Mouse (Mus musculus) intestine, postnatal 0 days (tissue): ENCODE results near the gene Fam241a. TPM values are rescaled to one million over a fixed set of nuclear protein-coding genes. Genes with fewer than 3 reads are reported as not detected.

ENCODE experiments used
- ATAC-seq: fragments of 200-750 bp; cut with Nextera tagmentation; 2 replicates; pipeline ENCODE4 v1.8.0; 2017; ENCODE audit warnings: mild to moderate bottlenecking, moderate TSS enrichment, moderate library complexity
- H3K27ac ChIP-seq: fragments of 300-500 bp; sonication (generic); 2 replicates; pipeline ENCODE4 v1.5.1; 2014; ENCODE audit warnings: mild to moderate bottlenecking, low read depth, low read length, moderate library complexity
- H3K27me3 ChIP-seq: fragments of 300-500 bp; sonication (generic); replicated peaks from 2 replicates; pipeline ENCODE4 v1.6.1; 2014; ENCODE audit warnings: low read length, mixed read lengths; ENCODE audit not compliant: control insufficient read depth, insufficient read depth
- H3K36me3 ChIP-seq: fragments of 300-500 bp; sonication (generic); 2 replicates; pipeline ENCODE4 v1.6.1; 2014; ENCODE audit warnings: mild to moderate bottlenecking, moderate library complexity; ENCODE audit not compliant: control insufficient read depth, insufficient read depth
- H3K4me1 ChIP-seq: fragments of 300-500 bp; sonication (generic); replicated peaks from 2 replicates; pipeline ENCODE4 v1.6.1; 2014; ENCODE audit warnings: antibody characterized with exemption, low read length, mixed read lengths; ENCODE audit not compliant: control insufficient read depth, insufficient read depth
- H3K4me2 ChIP-seq: fragments of 300-500 bp; sonication (generic); replicated peaks from 2 replicates; pipeline ENCODE4 v1.6.1; 2014; ENCODE audit warnings: low read depth, mild to moderate bottlenecking, moderate library complexity
- H3K4me3 ChIP-seq: fragments of 300-500 bp; sonication (generic); 2 replicates; pipeline ENCODE4 v1.5.1; 2014; ENCODE audit warnings: low read depth, low read length
- H3K9ac ChIP-seq: fragments of 300-500 bp; sonication (generic); 2 replicates; pipeline ENCODE4 v1.6.1; 2014; ENCODE audit warnings: mild to moderate bottlenecking, low read depth, low read length
- H3K9me3 ChIP-seq: fragments of 300-500 bp; sonication (generic); 2 replicates; pipeline ENCODE4 v1.6.1; 2016; ENCODE audit warnings: mixed run types; ENCODE audit not compliant: control insufficient read depth
- CTCF ChIP-seq: sonication (generic); IDR thresholded peaks from 2 replicates; pipeline ENCODE4 v1.5.1; 2016; ENCODE audit warnings: low read depth, mild to moderate bottlenecking, control low read depth, antibody characterized with exemption, moderate library complexity
- WGBS: fragments of 180-500 bp; shearing (Covaris S2); extraction: QIAGEN DNeasy Blood & Tissue Kit; methylation state at CpG from one replicate; pipeline ENCODE4 v1.1.7; 2014; 5-methylcytosine and 5-hydroxymethylcytosine counted together
- polyA plus RNA-seq: library from polyadenylated mRNA; unstranded; fragments of >200 nt; fragmentation: Nextera tagmentation; extraction: Ambion mirVana; gene quantifications from 2 replicates; pipeline ENCODE4 v1.2.1, GENCODE M21; 2015

The Fam241a gene
- polyA plus RNA-seq, 1 experiment from 2014 or later: 18.9 TPM

GRCm38 (mm10) chr3:127820400-127820799, 75.7 kb downstream of the Fam241a start:
- H3K27ac ChIP-seq: no peak overlapping the region
- no peak overlapping the region for H3K9ac ChIP-seq
- no peak overlapping the region for H3K4me2 ChIP-seq
- peaks cover 20% of the 10 kb centered on the region for H3K36me3 ChIP-seq
- ATAC-seq: no peak
- WGBS: 55% methylated on average over 1 of the region's 1 CpGs
- no peak overlapping the region for H3K4me3 ChIP-seq
- H3K27me3 ChIP-seq: no peaks in the 10 kb centered on the region
- H3K9me3 ChIP-seq: no peaks in the 10 kb centered on the region
- TF ChIP-seq CTCF: no peak
- no peaks in the 10 kb centered on the region for H3K4me1 ChIP-seq

Other genes with a start within 250 kb of the Fam241a start
- 0.85 and 1.6 TPM in 2 replicates for gene Alpk1, start 115.8 kb downstream of the Fam241a start, polyA plus RNA-seq
- gene Tifa, start 106.5 kb downstream of the Fam241a start, polyA plus RNA-seq: 63.0 and 71.8 TPM in 2 replicates
- 99.6 and 108 TPM in 2 replicates for gene Ap1ar, start 58.8 kb downstream of the Fam241a start, polyA plus RNA-seq